Mouse (Mus musculus): ENCODE results near the gene D430019H16Rik.

- no peak for TF ChIP-seq POLR2A (IDR thresholded peaks at IDR 0.05; ENCODE audit: borderline replicate concordance, extremely low read depth, low read depth, low read length)
- no peak for TF ChIP-seq CTCF (IDR thresholded peaks at IDR 0.05; ENCODE audit: insufficient read depth, low read length)
These were observed 23.3 kb downstream of the D430019H16Rik start for GRCm38 (mm10) chr12:105476993-105477392.

Data from lung, adult 2 months (tissue).